19 mouse cellular contexts compared by ENCODE assay signal in genomic region chrX:99482339-99482702, GRCm38 (mm10). TPM values are rescaled to one million over a fixed set of nuclear protein-coding genes. Genes with fewer than 3 reads are reported as not detected.
A peak's percentile ranks its signal among the peaks of the same experiment; 100 is the strongest.
DNase-seq lines count a peak whose midpoint lies in the region; ATAC-seq and TF ChIP-seq lines count a peak whose summit lies in the region.
"Had no signal": no experiment of that assay in that cellular context is flagged by ENCODE, and none has a peak within 500 bp of the region (broad histone marks: within the 10 kb centered on the region; RNA-seq: fewer than 3 reads in every experiment).

No protein-coding gene starts in this region.

- H3K4me1 ChIP-seq in testis, adult 2 months (ENCODE audit: control insufficient read depth, insufficient read depth, low read length) = peaks cover 2% of the 10 kb centered on the region
- peaks cover 14% of the 10 kb centered on the region for H3K4me1 ChIP-seq in hindbrain, embryonic 12.5 days
- peaks cover 29% of the 10 kb centered on the region for H3K4me1 ChIP-seq in midbrain, embryonic 13.5 days (replicated peaks)
- peaks cover 22% of the 10 kb centered on the region for H3K4me1 ChIP-seq in olfactory bulb, adult 2 months (ENCODE audit: control insufficient read depth, insufficient read depth, low read length)
- H3K4me1 ChIP-seq: embryonic facial prominence, embryonic 15.5 days; limb, embryonic 12.5 days; liver, embryonic 15.5 days had no signal

- no peak overlapping the region for H3K9ac ChIP-seq in hindbrain, embryonic 12.5 days
- H3K9ac ChIP-seq in midbrain, embryonic 13.5 days (replicated peaks) = no peak overlapping the region
- H3K9ac ChIP-seq: embryonic facial prominence, embryonic 15.5 days; heart, embryonic 12.5 days; limb, embryonic 12.5 days; liver, embryonic 15.5 days had no signal

- H3K27ac ChIP-seq in testis, adult 2 months (ENCODE audit: control insufficient read depth, insufficient read depth, low read depth, low read length) = peak overlapping the region; percentile 49; the same call in 1 of the 2 replicates
- H3K27ac ChIP-seq in hindbrain, embryonic 12.5 days = peak overlapping the region; percentile 87
- H3K27ac ChIP-seq in midbrain, embryonic 13.5 days = peak overlapping the region; percentile 86
- peak overlapping the region; percentile 92 for H3K27ac ChIP-seq in olfactory bulb, adult 2 months (ENCODE audit: insufficient read depth, low read depth, low read length)
- H3K27ac ChIP-seq: embryonic facial prominence, embryonic 15.5 days; kidney, postnatal 0 days; limb, embryonic 12.5 days; liver, embryonic 15.5 days had no signal

- TF ChIP-seq CTCF in testis, adult 2 months (IDR thresholded peaks at IDR 0.05; ENCODE audit: control insufficient read depth, insufficient read depth, insufficient replicate concordance, low read depth, low read length) = no peak
- no peak for TF ChIP-seq CTCF in olfactory bulb, adult 2 months (IDR thresholded peaks at IDR 0.05; ENCODE audit: insufficient read depth, low read depth, low read length)

- 65% methylated on average over 2 of the region's 2 CpGs for WGBS in hindbrain, embryonic 12.5 days
- WGBS in midbrain, embryonic 13.5 days = 60% methylated on average over 2 of the region's 2 CpGs
- 61% methylated on average over 2 of the region's 2 CpGs for WGBS in olfactory bulb, adult 2 months

- no peak for TF ChIP-seq POLR2A in testis, adult 2 months (IDR thresholded peaks at IDR 0.05; ENCODE audit: control insufficient read depth, low read depth, low read length)
- no peak for TF ChIP-seq POLR2A in olfactory bulb, adult 2 months (IDR thresholded peaks at IDR 0.05; ENCODE audit: insufficient read depth, low read depth, low read length)

- H3K9me3 ChIP-seq in hindbrain, embryonic 12.5 days (replicated peaks) = no peaks in the 10 kb centered on the region
- H3K9me3 ChIP-seq in midbrain, embryonic 13.5 days = no peaks in the 10 kb centered on the region
- H3K9me3 ChIP-seq: embryonic facial prominence, embryonic 15.5 days; heart, embryonic 12.5 days; limb, embryonic 12.5 days; liver, embryonic 15.5 days had no signal

- no peak overlapping the region for H3K4me3 ChIP-seq in testis, adult 2 months (ENCODE audit: control insufficient read depth, low read depth, low read length)
- H3K4me3 ChIP-seq in hindbrain, embryonic 12.5 days = no peak overlapping the region
- H3K4me3 ChIP-seq in midbrain, embryonic 13.5 days (replicated peaks) = no peak overlapping the region
- no peak overlapping the region for H3K4me3 ChIP-seq in olfactory bulb, adult 2 months (ENCODE audit: insufficient read depth, low read depth, low read length)
- H3K4me3 ChIP-seq: embryonic facial prominence, embryonic 15.5 days; heart, embryonic 12.5 days; limb, embryonic 12.5 days; liver, embryonic 15.5 days had no signal

- peak; percentile 27 for ATAC-seq in hindbrain, embryonic 12.5 days (ENCODE audit: low FRiP score)
- ATAC-seq in midbrain, embryonic 13.5 days = peak; percentile 31
- ATAC-seq: intestine, postnatal 0 days; Patski had no signal

- no peaks in the 10 kb centered on the region for H3K27me3 ChIP-seq in testis, adult 2 months (ENCODE audit: control insufficient read depth, insufficient read depth, low read length)
- H3K27me3 ChIP-seq in hindbrain, embryonic 12.5 days = peaks cover 44% of the 10 kb centered on the region
- peaks cover 54% of the 10 kb centered on the region for H3K27me3 ChIP-seq in midbrain, embryonic 13.5 days

- H3K4me2 ChIP-seq in hindbrain, embryonic 12.5 days (replicated peaks) = peak overlapping the region; percentile 24; the same call in 1 of the 2 replicates
- H3K4me2 ChIP-seq in midbrain, embryonic 13.5 days (replicated peaks) = peak overlapping the region; percentile 23; the same call in 1 of the 2 replicates
- H3K4me2 ChIP-seq: embryonic facial prominence, embryonic 15.5 days; heart, embryonic 12.5 days; limb, embryonic 12.5 days; liver, embryonic 15.5 days had no signal

- no peak for DNase-seq in testis, postnatal 14 days (ENCODE audit: low spot score)
- DNase-seq in right cerebral cortex, adult 2 months (ENCODE audit: low spot score in 2 of 2) = no peak
- no peak for DNase-seq in natural killer cell, adult 2 months (ENCODE audit: low spot score in 2 of 2)
- no peak for DNase-seq in right cerebral cortex, postnatal 4 days
- DNase-seq: B cell, adult 2 months; cerebellum, adult 18-20 months; heart, postnatal 36 days; thymus, adult 2 months had no signal

- H3K36me3 ChIP-seq in testis, adult 2 months (ENCODE audit: control insufficient read depth, insufficient read depth, low read length) = no peaks in the 10 kb centered on the region
- H3K36me3 ChIP-seq in hindbrain, embryonic 12.5 days = no peaks in the 10 kb centered on the region
- no peaks in the 10 kb centered on the region for H3K36me3 ChIP-seq in midbrain, embryonic 13.5 days
- H3K36me3 ChIP-seq: embryonic facial prominence, embryonic 15.5 days; heart, embryonic 12.5 days; limb, embryonic 12.5 days; liver, embryonic 15.5 days had no signal

RNA-seq across cellular contexts. Expression of gene Pja1, which starts 11.2 kb away (rescaled TPM):
- 60.0 and 60.1 TPM in 2 replicates for polyA plus RNA-seq in testis, adult 2 months (2012; rRNA removed)
- polyA plus RNA-seq in hindbrain, embryonic 12.5 days (2016; fragmentation: Nextera tagmentation; extraction: Ambion mirVana) = 248 and 274 TPM in 2 replicates
- polyA plus RNA-seq in midbrain, embryonic 13.5 days (2015; fragmentation: Nextera tagmentation; extraction: Ambion mirVana) = 322 and 354 TPM in 2 replicates
- polyA plus RNA-seq in olfactory bulb, adult 2 months (2012; ENCODE audit: insufficient read depth, insufficient read length, low replicate concordance, missing spikeins) = not detected in 2 replicates
